Mouse (Mus musculus) hindbrain, embryonic 10.5 days (tissue): Measurements from ENCODE around the gene Fam117a. TPM values are rescaled to one million over a fixed set of nuclear protein-coding genes. Genes with fewer than 3 reads are reported as not detected.

Experiments
- DNase-seq: peaks from one replicate; pipeline ENCODE4 v3.0.0-alpha.2; 2017; ENCODE audit warnings: low spot score
- H3K27ac ChIP-seq: fragments of 300-500 bp; sonication (generic); 2 replicates; pipeline ENCODE4 v1.5.1; 2016; ENCODE audit warnings: mild to moderate bottlenecking, moderate library complexity
- H3K27me3 ChIP-seq: fragments of 300-500 bp; sonication (generic); 2 replicates; pipeline ENCODE4 v1.6.1; 2016; ENCODE audit warnings: mild to moderate bottlenecking; ENCODE audit not compliant: poor library complexity, insufficient read depth, severe bottlenecking
- H3K36me3 ChIP-seq: fragments of 300-500 bp; sonication (generic); 2 replicates; pipeline ENCODE4 v1.6.1; 2016; ENCODE audit warnings: mild to moderate bottlenecking, moderate library complexity
- H3K4me1 ChIP-seq: fragments of 300-500 bp; sonication (generic); replicated peaks from 2 replicates; pipeline ENCODE4 v1.6.1; 2016; ENCODE audit warnings: mild to moderate bottlenecking
- H3K4me3 ChIP-seq: fragments of 300-500 bp; sonication (generic); 2 replicates; pipeline ENCODE4 v1.5.1; 2016; ENCODE audit warnings: mild to moderate bottlenecking, moderate library complexity
- H3K9me3 ChIP-seq: fragments of 300-500 bp; sonication (generic); 2 replicates; pipeline ENCODE4 v1.6.1; 2016; ENCODE audit warnings: mild to moderate bottlenecking, moderate library complexity
- WGBS: fragments of 180-500 bp; shearing (Covaris S2); methylation state at CpG from one replicate; pipeline ENCODE4 v1.1.7; 2016; 5-methylcytosine and 5-hydroxymethylcytosine counted together
- polyA plus RNA-seq: library from polyadenylated mRNA; unstranded; fragments of >200 nt; fragmentation: Nextera tagmentation; extraction: Ambion mirVana; gene quantifications from 2 replicates; pipeline ENCODE4 v1.2.1, GENCODE M21; 2016

Fam117a gene
- polyA plus RNA-seq, 1 experiment from 2014 or later: 10.8 TPM

- H3K9me3 ChIP-seq: no peaks in the 10 kb centered on the region
- peak overlapping the region; percentile 53; the same call in 1 of the 2 replicates for H3K27ac ChIP-seq
- no peak for DNase-seq
- H3K27me3 ChIP-seq: no peaks in the 10 kb centered on the region
- no peak overlapping the region for H3K4me3 ChIP-seq
- peaks cover 24% of the 10 kb centered on the region for H3K4me1 ChIP-seq
- H3K36me3 ChIP-seq: peaks cover 41% of the 10 kb centered on the region
- WGBS: 75% methylated on average over 15 of the region's 15 CpGs
Measured at GRCm38 (mm10) chr11:95369964-95370890, 33.4 kb downstream of the Fam117a start.

GRCm38 (mm10) chr11:95371182-95371581 lies 34.4 kb downstream of the Fam117a start:
- WGBS: 92% methylated on average over 7 of the region's 7 CpGs
- H3K9me3 ChIP-seq: no peaks in the 10 kb centered on the region
- no peak for DNase-seq
- no peak overlapping the region for H3K4me3 ChIP-seq
- no peaks in the 10 kb centered on the region for H3K27me3 ChIP-seq
- H3K36me3 ChIP-seq: peaks cover 50% of the 10 kb centered on the region
- H3K27ac ChIP-seq: no peak overlapping the region
- H3K4me1 ChIP-seq: peaks cover 24% of the 10 kb centered on the region

GRCm38 (mm10) chr11:95378926-95379325 lies 42.1 kb downstream of the Fam117a start:
- Histone ChIP-seq H3K27me3 (no peaks in the 10 kb centered on the region), H3K4me1 (no peaks in the 10 kb centered on the region), H3K9me3 (no peaks in the 10 kb centered on the region), H3K4me3 (no peak overlapping the region), H3K36me3 (peaks cover 71% of the 10 kb centered on the region), H3K27ac (no peak overlapping the region)
- DNase-seq: no peak
- 86% methylated on average over 9 of the region's 9 CpGs for WGBS

GRCm38 (mm10) chr11:95379552-95379951 lies 42.7 kb downstream of the Fam117a start:
- Histone ChIP-seq H3K9me3 (no peaks in the 10 kb centered on the region), H3K27ac (no peak overlapping the region), H3K27me3 (no peaks in the 10 kb centered on the region), H3K4me3 (no peak overlapping the region), H3K36me3 (peaks cover 65% of the 10 kb centered on the region), H3K4me1 (no peaks in the 10 kb centered on the region)
- DNase-seq: no peak
- WGBS: 76% methylated on average over 5 of the region's 5 CpGs

- peaks cover 53% of the 10 kb centered on the region for H3K36me3 ChIP-seq
- no peak overlapping the region for H3K27ac ChIP-seq
- 93% methylated on average over 7 of the region's 7 CpGs for WGBS
- no peaks in the 10 kb centered on the region for H3K27me3 ChIP-seq
- no peak overlapping the region for H3K4me3 ChIP-seq
- no peaks in the 10 kb centered on the region for H3K9me3 ChIP-seq
- no peak for DNase-seq
- H3K4me1 ChIP-seq: peaks cover 3% of the 10 kb centered on the region
Measured at GRCm38 (mm10) chr11:95380711-95381110, 43.9 kb downstream of the Fam117a start.

GRCm38 (mm10) chr11:95381146-95381545 lies 44.3 kb downstream of the Fam117a start:
- H3K36me3 ChIP-seq: peaks cover 49% of the 10 kb centered on the region
- H3K9me3 ChIP-seq: no peaks in the 10 kb centered on the region
- no peak for DNase-seq
- no peak overlapping the region for H3K4me3 ChIP-seq
- H3K27me3 ChIP-seq: no peaks in the 10 kb centered on the region
- WGBS: 98% methylated on average over 1 of the region's 1 CpGs
- peaks cover 8% of the 10 kb centered on the region for H3K4me1 ChIP-seq
- no peak overlapping the region for H3K27ac ChIP-seq

GRCm38 (mm10) chr11:95383331-95383986 lies 46.6 kb downstream of the Fam117a start:
- no peak for DNase-seq
- no peaks in the 10 kb centered on the region for H3K9me3 ChIP-seq
- peaks cover 51% of the 10 kb centered on the region for H3K36me3 ChIP-seq
- H3K4me1 ChIP-seq: peaks cover 12% of the 10 kb centered on the region
- WGBS: 87% methylated on average over 5 of the region's 5 CpGs
- H3K27ac ChIP-seq: no peak overlapping the region
- no peaks in the 10 kb centered on the region for H3K27me3 ChIP-seq
- H3K4me3 ChIP-seq: no peak overlapping the region

GRCm38 (mm10) chr11:95384004-95384318 lies 47.1 kb downstream of the Fam117a start:
- Histone ChIP-seq H3K27ac (peak overlapping the region; percentile 99), H3K9me3 (no peaks in the 10 kb centered on the region), H3K4me3 (peak overlapping the region; percentile 87), H3K27me3 (no peaks in the 10 kb centered on the region), H3K4me1 (peaks cover 12% of the 10 kb centered on the region), H3K36me3 (peaks cover 51% of the 10 kb centered on the region)
- DNase-seq: no peak
- 46% methylated on average over 9 of the region's 9 CpGs for WGBS

GRCm38 (mm10) chr11:95384319-95384972 lies 47.6 kb downstream of the Fam117a start, which contains the start of gene Slc35b1:
Gene Slc35b1 (plus strand): TSS chr11:95384692.
- H3K9me3 ChIP-seq: no peaks in the 10 kb centered on the region
- peaks cover 52% of the 10 kb centered on the region for H3K36me3 ChIP-seq
- peak within 1 kb of the TSS; percentile 87 for H3K4me3 ChIP-seq
- H3K4me1 ChIP-seq: peaks cover 12% of the 10 kb centered on the region
- under 1% methylated on average over 42 of the region's 42 CpGs for WGBS
- DNase-seq: peak; percentile 94
- no peaks in the 10 kb centered on the region for H3K27me3 ChIP-seq
- peak within 1 kb of the TSS; percentile 99 for H3K27ac ChIP-seq

- under 1% methylated on average over 14 of the region's 14 CpGs for WGBS
- H3K4me3 ChIP-seq: peak overlapping the region; percentile 87
Measured at GRCm38 (mm10) chr11:95384973-95385320, 48.1 kb downstream of the Fam117a start.

GRCm38 (mm10) chr11:95387354-95387753 lies 50.5 kb downstream of the Fam117a start:
- H3K27me3 ChIP-seq: no peaks in the 10 kb centered on the region
- no peaks in the 10 kb centered on the region for H3K9me3 ChIP-seq
- H3K27ac ChIP-seq: no peak overlapping the region
- DNase-seq: no peak
- peaks cover 16% of the 10 kb centered on the region for H3K4me1 ChIP-seq
- WGBS: 90% methylated on average over 7 of the region's 7 CpGs
- H3K36me3 ChIP-seq: peaks cover 62% of the 10 kb centered on the region
- no peak overlapping the region for H3K4me3 ChIP-seq

More at GRCm38 (mm10) chr11:95384973-95385320, 48.1 kb downstream of the Fam117a start:
- no peaks in the 10 kb centered on the region for H3K27me3 ChIP-seq
- peak overlapping the region; percentile 99 for H3K27ac ChIP-seq
- no peak for DNase-seq
- peaks cover 57% of the 10 kb centered on the region for H3K36me3 ChIP-seq
- H3K4me1 ChIP-seq: peaks cover 12% of the 10 kb centered on the region
- H3K9me3 ChIP-seq: no peaks in the 10 kb centered on the region

- DNase-seq: no peak
- 80% methylated on average over 3 of the region's 3 CpGs for WGBS
- H3K36me3 ChIP-seq: peaks cover 71% of the 10 kb centered on the region
Measured at GRCm38 (mm10) chr11:95389006-95389405, 52.2 kb downstream of the Fam117a start.

GRCm38 (mm10) chr11:95390420-95390819 lies 53.6 kb downstream of the Fam117a start:
- WGBS: 94% methylated on average over 6 of the region's 6 CpGs
- H3K27ac ChIP-seq: no peak overlapping the region
- H3K9me3 ChIP-seq: no peaks in the 10 kb centered on the region
- peaks cover 35% of the 10 kb centered on the region for H3K4me1 ChIP-seq
- H3K36me3 ChIP-seq: peaks cover 71% of the 10 kb centered on the region
- H3K27me3 ChIP-seq: no peaks in the 10 kb centered on the region
- DNase-seq: no peak
- no peak overlapping the region for H3K4me3 ChIP-seq

More at GRCm38 (mm10) chr11:95389006-95389405, 52.2 kb downstream of the Fam117a start:
- Histone ChIP-seq H3K27me3 (no peaks in the 10 kb centered on the region), H3K4me3 (no peak overlapping the region), H3K27ac (no peak overlapping the region), H3K9me3 (no peaks in the 10 kb centered on the region), H3K4me1 (peaks cover 31% of the 10 kb centered on the region)
